Mouse (Mus musculus) telencephalon, adult 2 months (tissue): ENCODE measurements at regions not wholly inside any gene's neighbourhood (a gene's known extent, or its start where the extent isn't known, plus 50 kb on each side); places are given as distances from the start of the nearest gene placed in this dataset.
"Not testable (repeated sequence)": the region's sequence is repeated elsewhere in the genome, so short reads cannot be mapped to it uniquely, and the experiment has no call there.

ENCODE experiments used
- DNase-seq: peaks from one replicate; pipeline ENCODE4 v3.0.0-alpha.2; 2011; ENCODE audit warnings: low read depth, low spot score

DNA sequence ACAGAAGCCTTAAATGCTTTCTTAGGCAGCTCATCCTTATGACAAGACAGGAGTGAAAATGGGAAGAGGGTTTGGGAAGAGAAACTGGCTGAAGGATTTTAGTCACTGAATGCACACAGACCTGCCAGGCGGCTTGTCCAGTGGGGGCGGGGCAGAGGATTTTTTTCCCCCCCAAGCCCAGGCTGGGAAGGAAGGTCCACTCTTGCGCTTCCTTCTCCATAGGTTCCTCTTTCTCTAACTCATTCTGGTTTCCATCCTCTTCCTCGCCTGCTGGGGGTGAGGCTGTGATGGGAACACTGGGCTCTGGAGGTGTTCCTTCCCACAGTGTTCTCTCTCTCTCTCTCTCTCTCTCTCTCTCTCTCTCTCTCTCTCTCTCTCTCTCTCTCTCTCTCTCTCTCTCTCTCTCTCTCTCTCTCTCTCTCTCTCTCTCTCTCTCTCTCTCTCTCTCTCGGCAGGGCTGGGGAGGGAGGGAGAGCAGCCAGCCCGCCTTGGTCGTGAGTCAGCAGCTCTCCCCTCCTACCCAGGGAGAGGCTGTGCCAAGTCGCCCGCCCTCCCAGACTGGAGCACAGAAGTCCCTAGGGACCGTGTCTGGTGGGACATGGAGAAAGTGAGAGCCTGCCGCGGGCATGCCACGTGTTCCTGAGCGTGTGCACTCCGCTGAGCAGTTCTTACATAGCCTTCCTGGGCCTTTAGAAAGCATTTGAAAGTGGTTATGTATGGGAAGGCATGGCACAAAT, 150.0 kb downstream of the Kcnrg start:
- peak; percentile 86 for DNase-seq

- DNase-seq, result peak; percentile 72
Observed at GRCm38 (mm10) chr14:61757823-61758175, 150.5 kb downstream of the Kcnrg start.

- DNase-seq, result no peak
Observed at GRCm38 (mm10) chr14:61758586-61758985, 151.3 kb downstream of the Kcnrg start.

- DNase-seq, result not testable (repeated sequence)
Observed at GRCm38 (mm10) chr14:61760176-61760575, 152.9 kb downstream of the Kcnrg start.

DNA sequence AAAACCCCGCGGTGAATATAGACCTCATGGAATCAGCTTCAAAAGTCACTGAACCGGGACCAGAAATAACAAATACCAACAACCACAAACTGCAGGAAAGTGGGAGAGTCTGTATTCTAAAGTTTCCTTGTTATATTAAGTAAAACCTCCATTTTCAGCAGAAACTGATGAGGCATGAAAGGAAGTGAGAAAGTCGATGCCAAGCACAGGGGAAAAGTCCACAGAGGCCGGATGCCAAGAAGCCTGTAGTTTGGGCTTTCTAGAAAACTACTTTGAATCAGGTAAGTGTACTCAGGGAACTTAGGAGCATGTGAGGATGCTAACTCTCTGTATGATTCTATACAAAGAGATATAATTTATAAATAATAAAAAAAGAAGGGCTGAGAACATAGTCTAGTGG, 154.8 kb downstream of the Kcnrg start:
- DNase-seq, result no peak

- peak; percentile 50 for DNase-seq
Observed at GRCm38 (mm10) chr14:61769881-61770280, 162.6 kb downstream of the Kcnrg start.

DNA sequence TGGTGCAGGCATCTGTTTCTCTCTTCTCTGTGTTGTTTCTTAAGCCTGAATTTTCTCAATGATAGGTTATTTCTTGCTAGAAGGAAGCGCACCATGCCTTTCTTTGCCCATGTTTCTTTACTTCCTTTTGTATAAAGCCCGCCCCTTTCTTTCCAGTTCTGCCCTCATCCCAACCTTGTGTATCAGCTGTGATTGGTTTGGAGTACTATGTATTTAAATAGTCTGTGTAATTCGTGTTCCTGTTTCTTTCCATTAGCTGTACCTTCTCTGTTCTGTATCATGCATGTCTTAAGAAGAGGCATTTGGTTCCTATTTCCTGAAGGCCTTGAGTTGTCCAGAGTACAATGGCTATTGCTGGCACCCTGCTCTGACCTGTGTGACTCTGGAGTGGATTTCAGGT, 166.9 kb downstream of the Kcnrg start:
- no peak for DNase-seq

- no peak for DNase-seq
Observed at GRCm38 (mm10) chr14:61778618-61779017, 171.4 kb downstream of the Kcnrg start.

DNA sequence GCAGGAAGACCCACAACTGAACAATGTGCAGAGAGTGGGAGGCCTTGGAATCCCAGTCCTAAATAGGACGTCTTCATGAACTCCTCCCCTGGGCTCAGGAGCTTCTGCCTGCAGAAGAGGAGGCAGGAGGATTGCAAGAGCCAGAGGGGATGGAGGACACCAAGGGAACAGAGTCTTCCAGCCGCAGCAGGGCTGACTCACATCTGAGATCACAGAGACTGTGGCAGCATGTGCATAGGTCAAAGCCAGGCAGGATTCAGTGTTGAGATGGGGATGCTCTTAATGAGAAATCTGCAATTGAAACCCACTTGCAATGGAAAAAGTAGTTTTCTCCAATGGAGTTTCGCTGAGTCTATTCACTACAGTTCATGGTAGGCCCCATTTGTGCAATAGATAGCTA, 175.9 kb downstream of the Kcnrg start:
- no peak for DNase-seq

DNA sequence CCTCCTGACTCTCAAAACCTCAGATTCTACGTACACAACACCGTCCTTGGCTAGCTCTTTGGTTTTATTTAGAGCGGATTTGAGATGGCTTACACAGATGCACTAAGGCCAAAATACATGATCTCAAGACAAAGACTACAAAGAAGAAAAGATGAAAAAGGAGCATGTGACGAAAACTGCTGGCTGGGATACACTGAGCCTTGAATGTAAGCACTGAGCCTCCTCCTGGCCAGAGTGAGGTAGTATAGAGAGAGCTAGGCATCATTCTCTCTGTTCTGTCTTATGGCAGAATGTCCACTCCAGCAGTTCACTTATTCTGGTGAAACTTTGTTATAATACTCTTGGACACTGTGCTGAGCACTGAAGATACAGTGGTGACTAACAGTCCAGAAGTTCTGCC, 177.4 kb downstream of the Kcnrg start:
- no peak for DNase-seq

- DNase-seq, result no peak
Observed at GRCm38 (mm10) chr14:61786031-61786430, 178.8 kb downstream of the Kcnrg start.

DNA sequence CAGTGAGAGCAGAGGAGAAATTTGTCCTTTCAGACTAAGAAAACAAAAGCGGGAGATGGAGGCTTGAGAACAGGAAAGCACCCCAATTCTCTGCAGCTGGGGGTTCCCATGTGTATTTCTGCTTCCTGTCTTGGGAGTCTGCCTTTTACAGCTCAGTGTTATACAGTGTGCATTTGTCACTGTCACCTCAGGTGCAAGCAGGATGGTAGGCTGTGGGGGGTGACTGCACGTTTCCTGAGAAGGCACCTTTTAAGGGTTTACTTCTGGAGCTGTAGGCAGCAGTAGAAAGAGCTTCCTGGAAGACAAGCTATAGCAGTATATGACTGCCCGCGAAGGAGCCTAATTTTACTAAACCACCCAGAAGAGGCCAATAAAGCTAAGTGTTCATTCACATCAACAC, 180.5 kb downstream of the Kcnrg start:
- DNase-seq, result no peak

DNA sequence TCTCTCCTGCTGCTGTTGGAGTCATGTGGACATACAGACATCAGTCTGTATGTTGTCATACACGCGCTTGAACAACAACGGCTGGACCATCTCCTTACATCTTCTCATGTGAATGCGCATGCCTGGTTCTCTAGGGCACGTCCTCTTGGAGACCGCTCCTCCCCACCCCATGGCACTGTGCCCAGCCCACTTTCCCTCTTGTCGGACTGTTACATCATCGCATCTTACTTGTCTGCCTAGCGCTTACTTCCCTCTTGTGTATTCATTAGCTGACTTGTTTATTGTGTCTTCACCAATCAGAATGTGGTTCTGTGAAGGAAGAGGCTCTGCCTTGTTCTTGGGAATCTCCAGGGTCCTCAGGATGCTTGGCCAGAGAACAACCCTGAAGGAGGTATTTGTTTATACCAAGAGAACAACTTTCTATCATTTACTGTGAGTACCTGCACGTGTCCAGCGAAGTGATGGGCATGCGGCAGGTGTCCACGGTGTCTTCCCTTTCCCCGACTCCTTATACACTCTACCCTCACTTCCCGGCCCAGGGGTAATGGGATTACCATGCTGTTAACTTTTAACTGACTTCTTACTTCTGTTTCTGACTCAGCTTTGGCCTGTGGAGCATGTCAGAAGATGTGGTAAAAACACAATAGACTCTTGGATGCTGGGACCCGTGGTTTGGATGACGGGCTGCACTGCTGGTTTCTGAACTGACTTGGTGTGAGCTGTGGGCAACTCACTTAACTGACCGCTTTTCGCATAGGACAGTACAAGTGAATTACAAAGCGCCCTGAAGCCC, 181.9 kb downstream of the Kcnrg start:
- no peak for DNase-seq

DNA sequence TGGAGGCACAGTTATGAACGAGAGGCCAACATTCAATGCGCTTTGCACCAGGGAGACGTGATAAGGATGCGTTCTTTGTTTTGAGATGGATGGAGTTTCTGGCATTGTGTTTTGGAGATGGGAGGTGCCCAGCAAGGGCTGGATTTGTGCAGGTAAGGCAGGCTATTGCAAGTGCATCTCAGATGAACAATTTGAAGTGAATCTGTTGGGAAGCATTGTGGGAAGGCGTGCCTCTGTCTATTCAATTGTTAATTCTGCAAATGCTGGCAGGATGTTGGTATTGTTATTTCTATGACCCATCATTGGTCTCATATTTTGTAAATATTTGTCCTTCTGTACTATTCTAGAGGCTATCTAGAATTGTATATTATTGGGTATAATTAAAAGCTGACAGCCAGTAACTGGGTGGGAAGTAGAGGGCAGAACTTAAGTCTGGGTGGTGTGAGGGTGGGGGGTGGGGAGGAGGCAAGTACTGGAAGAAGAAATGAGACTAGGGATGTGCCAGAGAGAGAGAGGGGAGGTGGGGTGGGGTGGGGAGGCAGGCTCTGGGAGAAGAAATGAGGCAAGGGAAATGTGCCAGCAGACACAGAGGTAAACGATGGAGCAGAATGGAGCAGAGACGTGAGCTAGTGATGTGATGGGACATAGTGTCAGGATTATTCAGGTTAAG, 188.9 kb downstream of the Kcnrg start:
- DNase-seq, result no peak

GRCm38 (mm10) chr14:61796671-61797070, 189.4 kb downstream of the Kcnrg start:
- DNase-seq, result no peak

- DNase-seq, result no peak
Observed at GRCm38 (mm10) chr14:61803421-61803925, 196.2 kb downstream of the Kcnrg start.

DNA sequence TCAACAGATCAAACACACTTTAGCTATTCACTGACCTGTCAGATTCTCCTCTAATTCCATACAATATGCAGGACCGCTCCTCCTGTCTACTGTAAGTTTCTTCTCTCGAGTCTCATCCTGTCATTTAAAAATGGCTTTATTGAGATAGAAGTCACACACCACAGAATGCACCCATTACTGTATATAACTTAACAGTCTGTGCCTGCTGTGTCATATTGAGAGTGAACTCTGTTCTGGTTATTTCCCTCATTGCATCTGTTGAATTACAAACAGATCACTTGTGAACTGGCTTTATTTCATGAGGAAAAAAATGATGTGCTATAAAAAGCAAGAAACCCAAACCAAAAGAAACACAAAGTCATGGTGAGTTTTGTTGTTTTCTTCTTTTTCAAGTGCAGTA, 198.2 kb downstream of the Kcnrg start:
- no peak for DNase-seq

- peak; percentile 54 for DNase-seq
Observed at GRCm38 (mm10) chr14:61808193-61808592, 200.9 kb downstream of the Kcnrg start.

DNA sequence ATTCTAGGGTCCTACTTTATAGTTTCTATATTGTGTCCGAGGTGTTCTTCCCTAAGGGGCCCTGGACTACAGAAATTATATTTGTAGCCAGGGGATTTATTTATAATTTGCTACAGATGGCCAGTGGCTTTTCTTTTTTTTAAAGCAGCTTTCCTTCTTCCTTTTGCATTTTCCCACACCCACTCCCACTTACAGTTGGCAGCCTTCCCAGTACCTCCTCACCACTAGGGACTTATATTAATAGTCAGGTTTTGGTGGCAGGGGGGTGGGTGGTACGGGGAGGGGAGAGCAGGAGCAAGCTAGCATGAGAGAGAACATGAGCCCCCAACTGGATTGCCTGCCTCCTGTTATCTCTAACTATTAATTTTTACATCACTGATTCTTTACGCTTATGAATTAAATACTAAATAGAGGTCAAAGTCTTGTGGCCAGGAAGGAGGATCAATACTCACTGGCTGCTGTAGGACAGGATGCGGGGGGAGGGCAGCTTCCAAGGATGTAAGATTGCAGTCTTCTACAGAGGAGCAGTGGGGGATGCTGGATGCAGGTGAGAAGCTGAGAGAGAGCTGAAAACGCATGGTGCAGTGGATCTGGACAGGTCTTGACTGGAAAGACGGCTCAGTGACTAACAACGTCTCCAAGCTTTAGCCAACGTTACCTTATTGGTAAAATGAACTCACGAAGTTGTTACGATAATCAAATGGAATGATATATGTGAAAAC, 202.6 kb downstream of the Kcnrg start:
- DNase-seq, result no peak

DNA sequence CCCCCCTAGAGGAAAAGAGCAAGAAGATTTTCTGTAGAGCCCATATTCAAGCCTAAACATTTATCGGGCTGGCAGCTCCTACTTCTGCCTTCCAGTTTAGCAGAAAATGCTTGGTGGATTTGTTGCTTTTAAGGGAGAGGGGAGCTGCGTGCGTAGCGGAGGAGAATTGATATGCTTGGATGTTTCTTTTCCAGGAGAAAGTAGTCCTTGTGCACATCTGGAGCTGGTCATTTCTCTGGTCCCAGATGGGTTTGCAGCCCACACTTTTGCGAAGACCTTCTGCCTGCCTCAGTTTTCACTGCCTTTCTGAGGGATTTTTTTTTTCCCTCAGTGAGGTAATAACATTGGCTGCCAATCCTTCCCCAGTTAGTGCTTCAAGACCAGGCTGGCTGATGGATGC, 203.6 kb downstream of the Kcnrg start:
- DNase-seq, result no peak

GRCm38 (mm10) chr14:61817711-61818110, 210.5 kb downstream of the Kcnrg start:
- no peak for DNase-seq

GRCm38 (mm10) chr14:61818365-61818764, 211.1 kb downstream of the Kcnrg start:
- DNase-seq, result no peak
